Mouse (Mus musculus) kidney, postnatal 0 days (tissue): ENCODE measurements at regions not wholly inside any gene's neighbourhood (a gene's known extent, or its start where the extent isn't known, plus 50 kb on each side); places are given as distances from the start of the nearest gene placed in this dataset.
"Not testable (repeated sequence)": the region's sequence is repeated elsewhere in the genome, so short reads cannot be mapped to it uniquely, and the experiment has no call there.

Experiments used
- ATAC-seq: fragments of 200-750 bp; cut with Nextera tagmentation; replicated peaks from 2 replicates; pipeline ENCODE4 v1.8.0; 2017; ENCODE audit warnings: low read depth, moderate number of reproducible peaks, moderate TSS enrichment, moderate library complexity; ENCODE audit not compliant: low FRiP score
- DNase-seq: peaks from one replicate; pipeline ENCODE4 v3.0.0-alpha.2; 2016; ENCODE audit warnings: low spot score
- H3K27ac ChIP-seq: fragments of 300-500 bp; sonication (generic); 2 replicates; pipeline ENCODE4 v1.5.1; 2014; ENCODE audit warnings: mild to moderate bottlenecking
- H3K27me3 ChIP-seq: fragments of 300-500 bp; sonication (generic); 2 replicates; pipeline ENCODE4 v1.6.1; 2014; ENCODE audit warnings: low read length, mixed read lengths; ENCODE audit not compliant: insufficient read depth
- H3K36me3 ChIP-seq: fragments of 300-500 bp; sonication (generic); 2 replicates; pipeline ENCODE4 v1.6.1; 2014; ENCODE audit warnings: low read length, mixed read lengths; ENCODE audit not compliant: insufficient read depth
- H3K4me1 ChIP-seq: fragments of 300-500 bp; sonication (generic); replicated peaks from 2 replicates; pipeline ENCODE4 v1.6.1; 2014; ENCODE audit warnings: antibody characterized with exemption, low read length, mixed read lengths; ENCODE audit not compliant: insufficient read depth
- H3K4me2 ChIP-seq: fragments of 300-500 bp; sonication (generic); 2 replicates; pipeline ENCODE4 v1.6.1; 2014; ENCODE audit warnings: mild to moderate bottlenecking, low read length, moderate library complexity, mixed read lengths
- H3K4me3 ChIP-seq: fragments of 300-500 bp; sonication (generic); replicated peaks from 2 replicates; pipeline ENCODE4 v1.5.1; 2014; ENCODE audit warnings: low read depth, low read length
- H3K9ac ChIP-seq: fragments of 300-500 bp; sonication (generic); 2 replicates; pipeline ENCODE4 v1.6.1; 2014; ENCODE audit warnings: low read depth, low read length
- H3K9me3 ChIP-seq: fragments of 300-500 bp; sonication (generic); replicated peaks from 2 replicates; pipeline ENCODE4 v1.6.1; 2016; ENCODE audit warnings: low read length, inconsistent platforms, mixed read lengths
- CTCF ChIP-seq: IDR thresholded peaks from 2 replicates; pipeline ENCODE4 v1.5.1; 2016; ENCODE audit warnings: antibody characterized with exemption, low read depth, mild to moderate bottlenecking, moderate library complexity
- WGBS: fragments of 180-500 bp; shearing (Covaris S2); extraction: QIAGEN DNeasy Blood & Tissue Kit; methylation state at CpG from one replicate; pipeline ENCODE4 v1.1.7; 2014; 5-methylcytosine and 5-hydroxymethylcytosine counted together

GRCm38 (mm10) chr8:126774816-126775215, 170.8 kb downstream of the Tomm20 start:
- no peak for DNase-seq
- H3K27ac ChIP-seq: no peak overlapping the region
- no peaks in the 10 kb centered on the region for H3K9me3 ChIP-seq
- H3K9ac ChIP-seq: no peak overlapping the region
- H3K4me2 ChIP-seq: no peak overlapping the region
- no peak for TF ChIP-seq CTCF
- no peaks in the 10 kb centered on the region for H3K4me1 ChIP-seq
- 45% methylated on average over 7 of the region's 7 CpGs for WGBS
- no peak for ATAC-seq
- no peaks in the 10 kb centered on the region for H3K27me3 ChIP-seq
- no peaks in the 10 kb centered on the region for H3K36me3 ChIP-seq
- no peak overlapping the region for H3K4me3 ChIP-seq

- ATAC-seq: no peak
These were observed 172.9 kb downstream of the Tomm20 start for GRCm38 (mm10) chr8:126772748-126773147.

DNA sequence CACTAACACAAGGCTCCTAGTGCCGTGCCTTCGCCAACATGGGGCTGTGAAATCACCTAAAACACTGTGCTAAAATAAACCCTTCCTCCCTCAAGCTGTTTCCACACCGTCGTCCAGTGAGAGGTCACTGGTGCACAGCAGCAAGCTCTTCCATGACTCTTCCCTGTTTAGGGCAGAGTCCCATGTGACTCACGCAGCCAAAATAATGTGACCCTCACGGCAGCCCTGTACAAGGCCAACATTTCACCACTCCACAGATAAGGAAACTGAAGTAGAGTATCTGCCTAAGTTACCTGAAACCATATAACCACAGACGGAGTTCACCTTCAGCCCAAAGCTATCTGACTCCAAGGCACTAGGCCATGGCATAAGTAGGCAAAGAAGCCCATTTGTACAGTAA, 173.4 kb downstream of the Tomm20 start:
- Histone ChIP-seq H3K4me1 (no peaks in the 10 kb centered on the region), H3K9ac (no peak overlapping the region), H3K9me3 (no peaks in the 10 kb centered on the region), H3K4me3 (no peak overlapping the region), H3K36me3 (no peaks in the 10 kb centered on the region), H3K27me3 (no peaks in the 10 kb centered on the region), H3K4me2 (no peak overlapping the region), H3K27ac (no peak overlapping the region)
- DNase-seq: no peak
- no peak for TF ChIP-seq CTCF
- ATAC-seq: no peak
- WGBS: 63% methylated on average over 7 of the region's 7 CpGs

More at GRCm38 (mm10) chr8:126772748-126773147, 172.9 kb downstream of the Tomm20 start:
- no peak for DNase-seq
- Histone ChIP-seq H3K36me3 (no peaks in the 10 kb centered on the region), H3K4me1 (no peaks in the 10 kb centered on the region), H3K27ac (no peak overlapping the region), H3K4me3 (no peak overlapping the region), H3K4me2 (no peak overlapping the region), H3K27me3 (no peaks in the 10 kb centered on the region), H3K9ac (no peak overlapping the region), H3K9me3 (no peaks in the 10 kb centered on the region)
- TF ChIP-seq CTCF: no peak
- 40% methylated on average over 11 of the region's 11 CpGs for WGBS

- 81% methylated on average over 2 of the region's 2 CpGs for WGBS
- H3K4me3 ChIP-seq, H3K36me3 ChIP-seq, H3K4me2 ChIP-seq, H3K9ac ChIP-seq, H3K4me1 ChIP-seq, H3K27ac ChIP-seq, DNase-seq, ATAC-seq, H3K9me3 ChIP-seq, H3K27me3 ChIP-seq: not testable (repeated sequence)
These were observed 175.3 kb downstream of the Tomm20 start for GRCm38 (mm10) chr8:126770374-126770773.

DNA sequence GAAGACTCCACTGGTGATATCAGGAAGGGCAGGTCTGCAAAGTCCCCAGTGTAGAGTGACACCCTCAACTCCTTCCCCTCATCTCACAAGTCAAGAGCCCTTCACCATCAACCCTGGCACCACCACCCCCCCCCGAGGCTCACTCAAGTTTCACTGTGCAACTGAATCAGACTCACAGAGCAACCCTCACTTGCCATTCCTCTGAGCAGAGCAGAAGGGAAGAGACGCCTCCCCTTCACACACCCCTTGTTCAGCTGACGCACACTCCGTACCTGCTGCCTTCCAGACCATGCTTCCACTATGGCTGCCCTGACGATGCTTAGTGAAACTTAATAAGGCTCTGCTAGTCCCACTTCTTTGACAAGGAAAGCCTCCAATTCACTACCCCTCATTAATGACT, 174.4 kb upstream of the Irf2bp2 start:
- Histone ChIP-seq H3K9me3 (no peaks in the 10 kb centered on the region), H3K36me3 (no peaks in the 10 kb centered on the region), H3K4me2 (no peak overlapping the region), H3K4me1 (no peaks in the 10 kb centered on the region), H3K4me3 (no peak overlapping the region), H3K9ac (no peak overlapping the region), H3K27me3 (no peaks in the 10 kb centered on the region), H3K27ac (no peak overlapping the region)
- ATAC-seq: no peak
- no peak for TF ChIP-seq CTCF
- WGBS: 86% methylated on average over 5 of the region's 5 CpGs
- DNase-seq: no peak

- DNase-seq: no peak
- no peaks in the 10 kb centered on the region for H3K9me3 ChIP-seq
- TF ChIP-seq CTCF: no peak
- no peaks in the 10 kb centered on the region for H3K27me3 ChIP-seq
- H3K27ac ChIP-seq: no peak overlapping the region
- ATAC-seq: no peak
- no peaks in the 10 kb centered on the region for H3K4me1 ChIP-seq
- H3K4me3 ChIP-seq: no peak overlapping the region
- H3K36me3 ChIP-seq: no peaks in the 10 kb centered on the region
- no peak overlapping the region for H3K9ac ChIP-seq
- no peak overlapping the region for H3K4me2 ChIP-seq
- 85% methylated on average over 3 of the region's 3 CpGs for WGBS
These were observed 173.6 kb upstream of the Irf2bp2 start for GRCm38 (mm10) chr8:126767341-126767740.

DNA sequence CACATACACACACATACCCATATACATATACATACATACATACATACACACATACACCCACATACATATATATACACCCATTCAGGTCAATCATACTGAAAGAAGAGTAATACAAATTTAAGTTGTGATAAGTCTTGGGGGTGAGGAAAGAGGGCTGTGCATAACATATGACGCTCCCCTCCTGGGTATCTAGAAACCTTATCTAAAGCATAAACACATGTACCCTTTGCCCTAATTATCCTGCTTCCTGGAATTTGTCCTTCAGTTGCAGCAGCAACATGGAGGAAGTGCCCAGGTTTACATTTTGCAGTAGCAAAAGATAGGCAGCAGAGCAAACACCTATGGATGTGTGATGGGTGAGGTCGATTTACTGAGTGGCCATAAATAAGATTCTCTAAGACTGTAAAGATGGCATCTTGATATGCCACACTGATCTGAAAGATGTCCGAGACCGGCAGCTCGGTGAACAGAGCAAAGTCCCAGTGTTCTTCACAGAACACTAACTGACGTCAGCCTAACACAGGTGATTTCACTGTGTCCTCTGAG, 172.0 kb upstream of the Irf2bp2 start:
- DNase-seq (no peak), ATAC-seq (no peak)
- Histone ChIP-seq H3K27ac (no peak overlapping the region), H3K27me3 (no peaks in the 10 kb centered on the region), H3K4me3 (no peak overlapping the region), H3K4me1 (no peaks in the 10 kb centered on the region), H3K9ac (no peak overlapping the region), H3K4me2 (no peak overlapping the region), H3K36me3 (no peaks in the 10 kb centered on the region), H3K9me3 (no peaks in the 10 kb centered on the region)
- no peak for TF ChIP-seq CTCF
- 58% methylated on average over 6 of the region's 6 CpGs for WGBS
